Mouse (Mus musculus) cerebellum, adult 8-10 months (tissue): Measurements from ENCODE around the gene Endog.

Source experiments
- DNase-seq: peaks from one replicate; pipeline ENCODE4 v3.0.0; 2022

The Endog gene

DNA sequence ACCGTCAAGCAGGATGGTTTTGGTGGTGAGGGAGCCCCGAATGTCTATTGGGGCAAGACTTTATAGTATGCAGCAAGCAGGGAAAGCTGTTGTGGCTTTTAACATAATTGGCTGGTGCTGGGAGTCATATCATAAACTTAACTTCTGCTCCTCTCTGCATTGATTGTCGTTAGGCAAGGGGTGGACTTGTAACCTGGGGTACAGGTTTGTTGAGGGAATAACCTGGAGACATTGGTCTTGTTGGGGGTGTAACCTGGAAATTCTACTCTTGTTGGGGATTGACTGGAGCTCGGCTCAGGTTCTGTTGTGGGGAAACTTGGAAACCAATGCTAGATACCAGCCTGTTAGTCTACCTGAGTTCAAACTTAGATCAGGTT is 40.9 kb downstream of the Endog start:
- DNase-seq: no peak

DNA sequence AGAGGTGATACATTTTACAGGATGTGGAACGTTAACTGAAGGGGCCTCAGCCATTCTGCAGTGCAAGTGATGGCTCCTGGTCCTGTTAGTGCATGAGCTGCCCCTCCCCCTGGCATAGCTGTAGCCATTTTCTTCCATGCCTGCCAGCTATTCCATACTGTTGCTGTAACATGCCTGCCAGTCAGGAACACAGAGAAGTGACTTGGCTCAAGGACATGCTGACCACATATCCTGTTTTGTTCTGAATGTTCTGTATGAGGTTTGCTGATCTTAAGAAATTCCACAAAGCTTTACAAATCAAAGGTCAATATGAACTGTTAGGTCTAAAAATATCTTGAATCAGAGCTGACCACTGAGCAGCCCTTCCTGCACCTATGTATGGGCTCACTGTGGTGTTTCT is 41.7 kb downstream of the Endog start:
- no peak for DNase-seq

DNA sequence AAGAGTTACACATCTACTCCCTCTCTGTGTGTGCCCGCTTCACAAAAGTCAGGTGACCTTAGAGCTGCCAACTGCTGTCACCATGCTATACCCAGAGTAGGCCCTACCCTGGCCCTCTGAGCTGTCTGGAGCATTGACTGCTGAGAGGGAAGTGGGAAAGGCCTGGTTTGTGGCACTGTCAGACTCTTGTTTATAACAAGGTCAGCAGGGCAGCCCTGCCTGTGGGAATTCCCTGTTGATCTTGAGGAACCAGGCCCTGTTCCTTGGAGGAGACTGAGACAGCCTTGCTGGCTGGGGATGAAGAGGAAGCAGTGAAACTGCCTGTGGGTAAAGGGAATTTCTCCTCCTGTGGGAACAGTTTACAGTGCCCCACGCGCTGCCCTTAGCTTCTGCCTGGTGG is 43.5 kb downstream of the Endog start:
- DNase-seq: no peak

DNA sequence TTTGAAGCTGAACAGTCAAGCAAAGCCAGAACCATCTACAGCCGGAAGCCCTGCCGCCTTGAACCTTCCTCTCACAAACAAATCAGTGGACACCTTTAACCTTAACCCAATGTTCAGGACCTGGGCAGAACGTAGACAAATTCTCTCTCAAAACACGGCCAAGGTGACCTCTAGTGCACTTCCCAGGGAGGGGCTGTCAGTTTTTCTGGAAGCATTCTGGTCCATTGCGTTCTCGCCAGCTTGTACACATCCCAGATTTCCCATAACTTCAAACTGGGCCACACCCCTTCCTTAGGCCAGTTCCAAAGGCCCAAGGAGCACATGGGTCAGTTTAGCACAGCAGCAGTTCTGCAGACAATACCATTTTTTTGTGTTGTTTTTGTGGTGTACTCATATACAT is 44.2 kb downstream of the Endog start:
- no peak for DNase-seq

DNA sequence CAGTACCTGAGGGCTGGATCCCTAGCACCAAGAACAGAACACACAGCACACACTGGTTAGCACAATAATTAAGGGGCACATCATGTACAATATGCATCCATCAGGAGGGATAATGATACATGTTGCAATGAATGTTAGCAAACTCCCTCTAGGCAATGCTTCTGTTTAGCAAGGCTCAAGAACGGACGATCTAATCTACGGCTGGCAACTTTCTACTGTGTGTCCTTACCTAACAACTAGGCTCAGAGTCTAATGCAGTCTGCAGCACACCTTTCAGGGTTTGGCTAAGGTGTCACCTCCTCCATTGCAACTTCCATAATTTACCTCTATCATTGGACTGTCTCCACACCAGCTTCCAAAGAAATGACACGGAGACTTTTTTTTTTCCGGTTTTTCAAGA is 45.0 kb downstream of the Endog start:
- no peak for DNase-seq
